Mouse (Mus musculus): Measurements from ENCODE around the gene Zswim5.

- TF ChIP-seq CTCF (IDR thresholded peaks at IDR 0.05) (no peak), EP300 (IDR thresholded peaks at IDR 0.05) (no peak)
These were observed 38.2 kb upstream of the Zswim5 start for GRCm38 (mm10) chr4:116838999-116839398.

Measured in lung, postnatal 0 days (tissue).